Mouse (Mus musculus) large intestine, adult 2 months (tissue): Measurements from ENCODE around the gene Akap6. TPM values are rescaled to one million over a fixed set of nuclear protein-coding genes. Genes with fewer than 3 reads are reported as not detected.

Source experiments
- DNase-seq: peaks from one replicate; pipeline ENCODE4 v3.0.0-alpha.2; 2012; ENCODE audit warnings: low read depth, low spot score
- WGBS: fragments of 180-500 bp; shearing (Covaris S2); methylation state at CpG from one replicate; pipeline ENCODE4 v1.1.7; 2018; 5-methylcytosine and 5-hydroxymethylcytosine counted together
- polyA plus RNA-seq: library from polyadenylated mRNA; depleted of rRNA; stranded (reverse); fragments of >200 nt; gene quantifications from 2 replicates; pipeline ENCODE4 v1.2.3, GENCODE M21; 2012

The Akap6 gene
- polyA plus RNA-seq, 1 experiment = 0.32 TPM

DNA sequence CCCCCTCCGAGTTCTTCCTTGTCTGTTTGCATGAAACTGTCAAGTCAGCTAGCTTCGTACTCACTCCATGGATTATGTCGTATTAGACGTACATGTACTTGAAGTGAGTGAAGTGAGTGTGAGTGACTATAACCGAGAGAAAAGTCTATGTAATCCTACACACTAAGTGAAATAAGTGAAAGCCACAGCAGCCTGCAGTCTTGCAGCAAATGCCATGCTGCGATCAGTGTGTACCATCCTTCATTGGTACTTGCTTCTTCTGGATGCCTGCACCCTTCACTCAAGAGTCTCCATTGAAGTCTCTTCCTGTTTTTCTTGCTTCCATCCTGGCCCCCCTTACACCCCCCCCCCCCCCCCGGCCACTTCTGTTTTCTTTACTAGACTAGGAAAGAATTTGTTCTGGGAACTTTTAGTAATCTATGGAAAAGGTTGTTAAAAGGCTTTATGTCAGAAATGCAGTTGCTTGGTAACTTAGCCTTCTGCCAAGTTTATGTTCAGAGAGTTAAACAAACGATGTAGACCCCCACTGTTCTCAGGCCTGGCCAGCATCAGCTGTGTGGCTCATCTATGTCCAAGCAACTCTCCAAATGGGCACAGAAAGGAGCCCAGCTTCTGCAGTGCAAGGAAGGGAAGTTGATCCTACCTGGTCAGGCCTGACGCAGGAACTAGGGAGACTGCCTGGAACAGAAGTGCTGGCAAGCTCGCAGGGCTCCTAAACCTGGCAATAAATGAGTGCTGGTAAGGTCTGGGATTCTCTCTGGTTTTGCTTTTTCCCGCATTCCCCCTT lies 73.5 kb downstream of the Akap6 start:
- WGBS = 42% methylated on average over 10 of the region's 11 CpGs

DNA sequence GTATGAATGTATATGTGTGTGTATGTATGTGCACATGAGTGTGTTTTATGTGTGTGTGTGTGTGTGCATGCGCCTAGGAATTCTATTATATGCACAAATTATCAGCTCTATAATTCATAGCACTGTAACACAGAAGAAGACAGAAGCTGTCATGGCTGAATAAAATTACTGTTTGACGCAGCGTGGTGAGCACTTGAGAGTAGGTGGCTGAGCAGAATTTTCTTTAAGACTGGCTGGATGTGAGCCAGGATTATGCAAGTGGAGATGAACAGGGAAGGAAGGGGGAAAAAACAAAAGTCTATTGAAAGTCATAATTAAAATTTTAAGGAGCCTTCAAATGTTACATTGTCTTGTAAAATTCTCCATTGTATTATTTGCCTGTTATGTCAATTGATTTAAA lies 74.7 kb downstream of the Akap6 start:
- WGBS = 64% methylated on average over 3 of the region's 3 CpGs

More for the DNA sequence above, 73.5 kb downstream of the Akap6 start:
- no peak for DNase-seq

GRCm38 (mm10) chr12:52774382-52774781 lies 75.2 kb downstream of the Akap6 start:
- 37% methylated on average over 6 of the region's 6 CpGs for WGBS
- DNase-seq = no peak

More for the DNA sequence above, 74.7 kb downstream of the Akap6 start:
- DNase-seq = no peak

DNA sequence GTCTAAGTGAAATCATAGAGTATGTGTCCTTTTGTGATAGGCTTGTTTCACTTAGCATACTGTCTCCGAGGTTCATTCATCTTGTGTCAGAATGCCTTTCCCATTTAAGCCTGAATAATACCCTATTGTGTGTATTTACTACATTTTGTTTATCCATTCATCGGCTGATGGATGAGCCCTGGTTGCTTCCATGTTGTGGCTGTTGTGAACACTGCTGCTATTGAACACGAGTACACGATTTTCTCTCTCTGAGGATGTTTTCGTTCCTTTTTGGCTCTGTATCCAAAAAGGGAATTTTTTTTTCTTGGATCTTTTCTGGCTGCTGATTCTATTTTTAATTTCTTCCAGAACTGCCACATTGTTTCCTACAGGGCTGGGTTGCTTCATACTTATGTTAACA lies 81.0 kb downstream of the Akap6 start:
- 68% methylated on average over 5 of the region's 5 CpGs for WGBS

DNA sequence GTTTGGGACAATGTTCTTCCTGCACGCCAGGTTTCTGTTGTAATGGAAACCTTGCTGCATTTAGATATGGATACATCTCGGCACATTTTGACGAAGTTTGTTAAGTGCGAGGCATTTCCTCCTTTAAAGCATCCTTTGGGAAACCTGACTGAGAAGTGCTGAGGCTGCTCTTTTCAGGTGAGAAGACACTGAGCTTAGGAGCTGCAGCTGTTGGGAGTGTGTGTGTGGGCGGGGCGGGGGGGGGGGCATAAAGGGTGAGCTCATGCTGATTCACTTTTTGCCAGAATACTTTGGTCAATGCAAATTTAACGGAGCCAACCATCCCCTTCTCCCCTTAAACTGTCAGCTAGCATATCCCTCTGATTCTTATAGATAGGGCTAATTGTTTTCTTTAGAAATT lies 81.9 kb downstream of the Akap6 start:
- DNase-seq = no peak
- 71% methylated on average over 7 of the region's 7 CpGs for WGBS

More for the DNA sequence above, 81.0 kb downstream of the Akap6 start:
- no peak for DNase-seq

DNA sequence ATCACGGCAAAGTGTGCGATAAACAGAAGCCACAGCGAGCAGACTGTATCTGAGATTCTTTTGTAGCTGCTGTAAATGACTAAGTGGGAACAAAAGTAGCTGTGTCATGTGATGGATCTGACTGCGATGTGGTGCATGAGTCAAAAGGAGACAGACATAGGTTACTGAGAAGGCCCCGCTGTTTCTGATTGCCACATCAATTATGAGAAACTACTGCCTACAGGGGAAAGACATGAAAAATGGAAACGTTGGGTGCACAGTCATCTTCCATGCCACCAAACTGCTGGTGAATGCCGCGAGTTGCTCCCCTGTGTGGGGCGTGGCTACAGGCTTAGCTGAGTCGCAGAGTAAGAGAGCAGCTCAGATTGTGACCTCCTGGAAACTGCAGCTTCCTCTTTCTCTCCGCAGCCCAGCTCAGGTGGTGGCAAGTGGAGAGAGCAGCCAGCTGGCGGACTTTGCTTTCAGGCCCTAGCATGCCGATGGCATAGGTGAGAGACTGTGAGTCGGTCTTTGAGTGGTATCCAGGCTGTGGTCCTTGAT lies 83.8 kb downstream of the Akap6 start:
- DNase-seq = no peak
- WGBS = 14% methylated on average over 14 of the region's 14 CpGs

- DNase-seq = no peak
These were observed 86.0 kb downstream of the Akap6 start for GRCm38 (mm10) chr12:52785217-52785616.

- 12% methylated on average over 8 of the region's 8 CpGs for WGBS
- no peak for DNase-seq
These were observed 91.2 kb downstream of the Akap6 start for GRCm38 (mm10) chr12:52790350-52790768.

DNA sequence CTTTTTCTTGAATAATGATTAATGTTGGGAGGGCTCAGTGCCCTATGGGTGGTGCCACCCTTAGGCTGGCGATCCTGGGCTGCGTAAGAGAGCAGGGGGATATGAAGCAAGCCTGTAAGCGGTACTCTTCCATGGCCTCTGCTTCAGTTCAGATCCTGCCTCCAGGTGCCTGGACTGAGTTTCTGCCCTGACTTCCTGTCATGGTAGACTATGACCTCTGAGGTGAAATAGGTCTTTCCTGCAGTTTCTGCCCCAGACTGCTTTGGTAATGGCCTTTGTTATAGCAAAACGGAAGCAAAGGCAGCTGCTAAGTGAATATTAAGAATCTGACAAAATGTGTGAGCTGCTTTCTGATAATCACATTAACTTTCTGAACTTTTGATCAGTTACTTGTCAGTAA lies 94.9 kb downstream of the Akap6 start:
- 94% methylated on average over 4 of the region's 4 CpGs for WGBS
- DNase-seq = no peak

DNA sequence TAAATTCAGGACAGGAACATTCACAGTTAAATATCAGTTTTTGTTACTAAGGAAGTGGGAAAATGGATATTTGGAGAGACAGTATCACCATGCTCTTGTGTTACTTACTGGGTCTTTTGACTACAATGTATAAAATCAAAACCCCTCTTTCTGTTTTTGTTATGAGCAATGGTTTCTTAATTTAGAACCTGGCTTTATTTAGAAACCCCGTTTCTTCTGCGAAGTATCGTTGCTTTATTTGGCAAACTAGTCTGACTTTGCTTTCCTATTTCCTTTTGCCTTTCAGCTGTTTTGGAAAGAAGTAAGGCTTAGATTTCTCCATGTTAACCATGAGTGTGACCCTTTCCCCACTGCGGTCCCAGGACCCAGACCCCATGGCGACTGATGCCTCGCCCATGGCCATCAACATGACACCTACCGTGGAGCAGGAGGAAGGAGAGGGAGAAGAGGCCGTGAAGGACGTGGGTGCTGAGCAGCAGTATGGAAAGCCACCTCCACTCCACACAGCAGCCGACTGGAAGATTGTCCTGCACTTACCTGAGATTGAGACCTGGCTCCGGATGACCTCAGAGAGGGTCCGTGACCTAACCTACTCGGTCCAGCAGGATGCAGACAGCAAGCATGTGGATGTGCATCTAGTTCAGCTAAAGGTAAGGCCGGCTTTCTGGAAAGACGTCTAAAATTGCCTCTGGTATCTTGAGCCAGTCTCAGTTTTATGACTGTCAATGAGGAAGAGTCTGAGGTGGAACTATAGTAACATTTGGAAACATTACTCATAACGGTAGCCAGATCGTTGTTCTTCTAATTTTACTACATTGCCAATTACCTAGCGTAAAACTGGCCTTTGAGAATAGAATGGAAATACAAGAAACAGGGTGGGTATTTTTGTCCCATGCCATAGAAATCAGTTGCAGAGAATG lies 96.6 kb downstream of the Akap6 start:
- WGBS = 64% methylated on average over 18 of the region's 18 CpGs

GRCm38 (mm10) chr12:52796471-52796795 lies 97.2 kb downstream of the Akap6 start:
- no peak for DNase-seq

More for the DNA sequence above, 96.6 kb downstream of the Akap6 start:
- no peak for DNase-seq

DNA sequence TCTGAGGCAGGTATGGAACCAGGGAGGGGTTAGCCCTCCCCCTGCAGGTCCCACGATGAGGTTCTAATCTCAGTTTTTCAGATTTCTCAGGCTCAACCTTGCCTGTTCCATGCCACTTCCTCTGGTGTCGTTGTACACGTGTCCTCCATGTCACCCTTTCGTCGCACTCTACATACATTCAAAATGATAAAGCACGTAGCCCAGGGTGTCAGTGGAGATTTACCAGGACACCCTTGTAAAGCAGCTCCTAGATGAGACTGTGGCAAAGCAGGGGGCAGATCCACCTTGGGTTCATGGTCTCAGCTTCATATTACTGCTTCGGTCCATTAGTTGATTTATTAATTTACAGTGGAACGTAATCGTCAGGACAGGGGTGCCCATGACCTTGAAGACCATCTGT lies 100.5 kb downstream of the Akap6 start:
- 88% methylated on average over 9 of the region's 9 CpGs for WGBS
- no peak for DNase-seq

More at GRCm38 (mm10) chr12:52796471-52796795, 97.2 kb downstream of the Akap6 start:
- 62% methylated on average over 4 of the region's 4 CpGs for whole genome bisulfite sequencing

GRCm38 (mm10) chr12:52806273-52806672 lies 107.1 kb downstream of the Akap6 start:
- 60% methylated on average over 3 of the region's 3 CpGs for WGBS
- DNase-seq = no peak

DNA sequence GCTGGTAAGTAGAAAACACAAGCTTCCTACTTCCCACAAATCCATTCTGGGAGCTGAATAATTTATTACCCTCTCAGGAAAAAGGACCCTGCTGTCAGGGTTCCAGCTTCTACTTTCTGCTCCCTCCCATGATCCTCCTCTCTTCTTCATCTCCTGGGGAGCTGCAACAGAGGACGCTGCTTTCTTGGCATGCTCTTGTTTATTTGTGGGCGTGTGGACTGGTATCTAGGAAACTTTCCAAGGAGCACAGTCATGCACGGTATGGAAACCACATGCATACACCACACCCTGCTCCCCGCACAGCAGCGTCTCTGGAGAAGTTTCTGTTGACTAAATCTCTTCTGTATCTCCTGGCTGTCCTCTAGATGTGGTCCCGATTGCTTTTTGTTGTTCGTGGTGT lies 119.4 kb downstream of the Akap6 start:
- no peak for DNase-seq
- WGBS = 24% methylated on average over 7 of the region's 7 CpGs

- no peak for DNase-seq
These were observed 125.6 kb downstream of the Akap6 start for GRCm38 (mm10) chr12:52824774-52825173.

DNA sequence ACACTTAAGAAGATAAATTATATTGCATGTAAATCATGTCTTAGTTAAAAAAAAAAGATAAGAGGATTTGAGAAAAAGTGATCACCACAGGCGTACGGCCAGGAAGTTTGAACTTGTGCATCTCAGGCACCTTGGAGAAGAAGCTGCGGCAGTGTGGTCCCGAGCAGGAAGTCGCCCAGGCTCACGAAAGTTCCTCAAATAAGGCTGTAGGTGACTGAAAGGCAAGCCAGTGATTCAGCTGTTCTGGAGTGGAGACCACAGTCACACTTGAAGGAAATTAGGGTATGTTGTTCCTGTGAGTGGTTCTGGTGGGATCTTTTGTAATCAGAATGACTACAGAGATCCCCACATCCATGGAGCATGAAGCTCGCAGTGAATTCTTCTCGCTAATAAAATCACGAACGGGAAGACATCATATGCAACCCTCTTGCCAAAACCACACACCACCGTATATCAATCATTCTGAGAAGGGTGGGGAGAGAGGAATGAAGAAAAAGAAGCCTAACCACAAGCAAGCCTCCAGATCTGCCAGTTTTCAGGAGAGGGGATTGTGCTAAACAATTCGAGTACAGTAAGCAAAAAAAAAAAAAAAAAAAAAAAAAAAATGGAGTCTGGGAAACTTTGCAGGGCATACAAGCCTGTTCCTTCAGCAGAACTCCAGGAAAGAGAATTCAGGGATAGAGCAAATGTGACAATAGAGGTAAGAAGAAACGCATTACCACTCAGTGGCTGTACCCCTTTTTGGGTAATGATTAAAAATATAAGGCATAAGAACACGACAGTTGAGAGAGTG lies 130.0 kb downstream of the Akap6 start:
- 44% methylated on average over 14 of the region's 14 CpGs for WGBS
- no peak for DNase-seq

More at GRCm38 (mm10) chr12:52824774-52825173, 125.6 kb downstream of the Akap6 start:
- 82% methylated on average over 5 of the region's 5 CpGs for WGBS

- no peak for DNase-seq
- WGBS = 44% methylated on average over 9 of the region's 9 CpGs
These were observed 132.6 kb downstream of the Akap6 start for GRCm38 (mm10) chr12:52831782-52832181.

- DNase-seq = peak; percentile 57
- WGBS = 6% methylated on average over 4 of the region's 4 CpGs
These were observed 133.0 kb downstream of the Akap6 start for GRCm38 (mm10) chr12:52832230-52832629.

GRCm38 (mm10) chr12:52833141-52833540 lies 134.0 kb downstream of the Akap6 start:
- DNase-seq = no peak
- WGBS = 54% methylated on average over 6 of the region's 6 CpGs

DNA sequence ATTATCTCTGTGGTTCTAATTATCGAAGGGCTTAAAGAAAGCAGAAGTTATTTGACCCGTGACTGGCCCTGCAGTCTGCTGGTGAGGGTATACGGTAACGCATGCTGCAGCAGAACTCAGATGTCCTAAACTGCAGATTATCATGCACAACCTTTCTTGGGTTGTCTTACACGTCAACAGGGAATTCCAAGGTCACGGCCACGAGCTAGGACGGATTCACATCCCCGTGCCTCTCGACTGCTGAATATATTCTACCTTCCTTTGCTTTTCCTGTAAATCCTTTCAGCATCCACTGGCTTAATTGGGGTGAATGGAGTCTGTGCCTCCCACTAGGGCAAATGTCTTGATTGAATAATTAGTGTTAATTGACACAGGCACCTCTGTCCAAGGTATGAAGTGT lies 134.9 kb downstream of the Akap6 start:
- WGBS = 68% methylated on average over 10 of the region's 10 CpGs
- no peak for DNase-seq
